Mouse (Mus musculus): Measurements from ENCODE around the gene Ahnak2.

- TF ChIP-seq CTCF (IDR thresholded peaks at IDR 0.05; ENCODE audit: extremely low read depth, insufficient read depth, insufficient read length, insufficient replicate concordance) (no peak), POLR2A (IDR thresholded peaks at IDR 0.05; ENCODE audit: low read depth, low read length) (no peak)
Observed at GRCm38 (mm10) chr12:112755900-112756299, 46.6 kb downstream of the Ahnak2 start.

Measured in spleen, adult 2 months (tissue).